Mouse (Mus musculus) kidney, adult 2 months (tissue): Measurements from ENCODE around the gene Gm8773.

Experiments
- CTCF ChIP-seq: fragments of 200-500 bp; conservative IDR thresholded peaks from 2 replicates; pipeline ENCODE4 v1.5.1; 2011; ENCODE audit warnings: low read depth, mild to moderate bottlenecking, control low read depth, low read length, moderate library complexity, mixed read lengths; ENCODE audit not compliant: insufficient read depth, insufficient read length
- POLR2A ChIP-seq: fragments of 200-500 bp; IDR thresholded peaks from one replicate; pipeline ENCODE4 v1.6.1; 2011; ENCODE audit warnings: low read depth, low read length, control low read depth

DNA sequence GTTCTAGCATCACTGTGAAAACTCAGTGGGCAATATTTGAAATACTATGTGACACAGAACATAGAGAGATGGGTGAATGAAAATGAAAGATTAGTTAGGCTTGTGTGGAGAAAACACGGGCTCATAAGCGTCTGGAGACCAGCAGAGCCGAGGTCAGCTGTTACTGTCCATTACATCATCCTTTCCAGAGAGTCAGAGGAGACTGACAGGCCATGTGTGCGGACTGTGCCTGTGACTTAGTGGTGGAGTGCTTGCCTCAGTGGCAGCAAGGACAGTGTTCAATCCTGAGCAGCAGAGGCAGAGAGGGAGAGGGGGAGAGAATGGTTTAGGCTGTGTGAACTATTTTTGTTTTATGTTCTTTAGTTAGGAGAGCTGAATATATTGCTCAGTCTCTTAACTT, 44.7 kb downstream of the Gm8773 start:
- TF ChIP-seq POLR2A (no peak), CTCF (no peak)
